Mouse (Mus musculus) spleen, postnatal 14 days (tissue): ENCODE measurements at regions not wholly inside any gene's neighbourhood (a gene's known extent, or its start where the extent isn't known, plus 50 kb on each side); places are given as distances from the start of the nearest gene placed in this dataset.

Experiments used
- DNase-seq, 2 experiments: peaks; one replicate each; pipeline ENCODE4 v3.0.0; 2021 to 2022; ENCODE audit warnings: low spot score in 2 of 2

- DNase-seq = no peak
These were observed 114.8 kb upstream of the Tmem260 start for GRCm38 (mm10) chr14:48330965-48331622.

GRCm38 (mm10) chr14:48331623-48332000, 114.3 kb upstream of the Tmem260 start:
- DNase-seq = no peak

- no peak for DNase-seq
These were observed 113.7 kb upstream of the Tmem260 start for GRCm38 (mm10) chr14:48332193-48332592.

GRCm38 (mm10) chr14:48332660-48333059, 113.3 kb upstream of the Tmem260 start:
- DNase-seq = no peak

- no peak for DNase-seq
These were observed 111.7 kb upstream of the Tmem260 start for GRCm38 (mm10) chr14:48334106-48334809.

GRCm38 (mm10) chr14:48339434-48339833, 106.5 kb upstream of the Tmem260 start:
- no peak for DNase-seq

- DNase-seq = no peak
These were observed 103.0 kb upstream of the Tmem260 start for GRCm38 (mm10) chr14:48342944-48343343.

GRCm38 (mm10) chr14:48345956-48346355, 100.0 kb upstream of the Tmem260 start:
- DNase-seq = no peak

- no peak for DNase-seq
These were observed 96.4 kb upstream of the Tmem260 start for GRCm38 (mm10) chr14:48349392-48350044.

GRCm38 (mm10) chr14:48351652-48352051, 94.3 kb upstream of the Tmem260 start:
- DNase-seq = no peak

GRCm38 (mm10) chr14:48352825-48353224, 93.1 kb upstream of the Tmem260 start:
- no peak for DNase-seq

GRCm38 (mm10) chr14:48354176-48354575, 91.7 kb upstream of the Tmem260 start:
- DNase-seq = no peak

GRCm38 (mm10) chr14:48357441-48357840, 88.5 kb upstream of the Tmem260 start:
- DNase-seq = no peak

- no peak for DNase-seq
These were observed 87.3 kb upstream of the Tmem260 start for GRCm38 (mm10) chr14:48358487-48359159.

GRCm38 (mm10) chr14:48361820-48362219, 84.1 kb upstream of the Tmem260 start:
- no peak for DNase-seq

GRCm38 (mm10) chr14:48367006-48367405, 78.9 kb upstream of the Tmem260 start:
- peak in 1 of 2 experiments; percentile 31 for DNase-seq

- DNase-seq = no peak
These were observed 75.6 kb upstream of the Tmem260 start for GRCm38 (mm10) chr14:48370322-48370721.

GRCm38 (mm10) chr14:48371766-48372165, 74.2 kb upstream of the Tmem260 start:
- no peak for DNase-seq

GRCm38 (mm10) chr14:48376112-48376511, 69.8 kb upstream of the Tmem260 start:
- no peak for DNase-seq
